Mouse (Mus musculus) liver, embryonic 13.5 days (tissue): Measurements from ENCODE around the gene Macrod1. TPM values are rescaled to one million over a fixed set of nuclear protein-coding genes. Genes with fewer than 3 reads are reported as not detected.
A peak's percentile ranks its signal among the peaks of the same experiment; 100 is the strongest.

Source experiments
- ATAC-seq: fragments of 200-750 bp; cut with Nextera tagmentation; 2 replicates; pipeline ENCODE4 v1.8.0; 2017; ENCODE audit warnings: low read depth, mild to moderate bottlenecking, moderate number of reproducible peaks, moderate library complexity
- DNase-seq: peaks from one replicate; pipeline ENCODE4 v3.0.0; 2022
- H3K27ac ChIP-seq: fragments of 300-500 bp; sonication (generic); 2 replicates; pipeline ENCODE4 v1.5.1; 2015; ENCODE audit warnings: moderate library complexity, mild to moderate bottlenecking, inconsistent platforms
- H3K27me3 ChIP-seq: fragments of 300-500 bp; sonication (generic); 2 replicates; pipeline ENCODE4 v1.6.1; 2015; ENCODE audit warnings: mild to moderate bottlenecking, inconsistent platforms
- H3K36me3 ChIP-seq: fragments of 300-500 bp; sonication (generic); 2 replicates; pipeline ENCODE4 v1.6.1; 2015; ENCODE audit warnings: mild to moderate bottlenecking, inconsistent platforms
- H3K4me1 ChIP-seq: fragments of 300-500 bp; sonication (generic); replicated peaks from 2 replicates; pipeline ENCODE4 v1.6.1; 2015; ENCODE audit warnings: inconsistent platforms
- H3K4me2 ChIP-seq: fragments of 300-500 bp; sonication (generic); 2 replicates; pipeline ENCODE4 v1.6.1; 2015; ENCODE audit warnings: inconsistent platforms, mild to moderate bottlenecking, moderate library complexity
- H3K4me3 ChIP-seq: fragments of 300-500 bp; sonication (generic); replicated peaks from 2 replicates; pipeline ENCODE4 v1.5.1; 2015; ENCODE audit warnings: mild to moderate bottlenecking, inconsistent platforms
- H3K9ac ChIP-seq: fragments of 300-500 bp; sonication (generic); 2 replicates; pipeline ENCODE4 v1.6.1; 2015; ENCODE audit warnings: mild to moderate bottlenecking, inconsistent platforms
- H3K9me3 ChIP-seq: fragments of 300-500 bp; sonication (generic); replicated peaks from 2 replicates; pipeline ENCODE4 v1.6.1; 2016; ENCODE audit warnings: inconsistent platforms
- WGBS: fragments of 180-500 bp; shearing (Covaris S2); methylation state at CpG from one replicate; pipeline ENCODE4 v1.1.7; 2015; ENCODE audit not compliant: insufficient replicate concordance; 5-methylcytosine and 5-hydroxymethylcytosine counted together
- polyA plus RNA-seq: library from polyadenylated mRNA; unstranded; fragments of >200 nt; fragmentation: Nextera tagmentation; extraction: Ambion mirVana; gene quantifications from 2 replicates; pipeline ENCODE4 v1.2.1, GENCODE M21; 2015

Macrod1 gene
- polyA plus RNA-seq, 1 experiment from 2014 or later: 3.0 TPM

DNA sequence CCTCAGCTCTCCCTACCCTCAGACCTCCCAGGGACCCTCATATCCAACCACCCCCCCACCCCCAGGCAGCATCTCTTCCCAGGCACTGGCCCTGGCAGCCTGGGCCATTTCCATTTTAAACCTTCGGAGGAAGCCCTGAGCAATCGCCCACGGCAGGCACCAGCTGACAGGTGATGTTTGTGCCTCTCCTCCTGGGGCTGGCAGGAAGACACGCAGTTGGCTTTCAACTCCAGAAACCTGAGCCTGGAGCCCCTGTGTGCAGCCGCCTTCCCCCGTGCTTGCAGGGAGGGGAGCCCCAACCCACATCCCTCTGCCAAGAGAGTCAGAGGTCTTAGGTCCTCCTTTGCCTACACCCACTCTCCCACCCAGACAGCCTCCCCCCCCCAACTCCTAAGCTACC lies 107.6 kb downstream of the Macrod1 start:
- H3K4me1 ChIP-seq: peaks cover 22% of the 10 kb centered on the region
- H3K27me3 ChIP-seq: peaks cover 97% of the 10 kb centered on the region
- H3K4me2 ChIP-seq: no peak overlapping the region
- no peak for ATAC-seq
- H3K36me3 ChIP-seq: no peaks in the 10 kb centered on the region
- H3K4me3 ChIP-seq: no peak overlapping the region
- no peak overlapping the region for H3K27ac ChIP-seq
- H3K9me3 ChIP-seq: no peaks in the 10 kb centered on the region
- no peak overlapping the region for H3K9ac ChIP-seq
- WGBS: 14% methylated on average over 6 of the region's 6 CpGs
- DNase-seq: no peak

DNA sequence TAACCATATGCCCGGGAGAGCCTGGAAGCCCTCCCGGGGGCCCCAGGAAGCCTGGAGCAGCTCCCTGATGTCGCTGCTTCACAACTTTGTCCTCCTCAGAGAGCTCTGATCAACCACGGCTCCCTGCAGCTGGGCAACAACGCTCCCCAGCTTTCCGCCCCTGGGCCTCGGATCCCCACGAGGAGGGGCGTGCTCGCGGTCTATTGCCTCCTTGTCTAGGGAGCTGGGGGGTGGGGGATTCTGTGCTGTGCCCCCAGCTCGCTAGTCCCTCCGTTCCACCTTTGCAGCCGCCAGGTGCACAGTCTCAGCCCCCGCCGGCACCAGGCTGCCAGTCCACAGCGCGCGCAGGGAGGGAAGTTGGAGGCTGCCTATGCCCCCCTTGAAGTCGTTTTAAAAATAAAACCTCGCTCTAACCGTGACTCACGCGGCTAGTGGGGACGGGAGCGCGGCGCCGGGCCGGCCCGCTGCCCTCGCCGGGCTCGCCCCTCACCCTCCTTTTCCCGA lies 108.3 kb downstream of the Macrod1 start:
- WGBS: 1% methylated on average over 33 of the region's 35 CpGs
- Histone ChIP-seq H3K4me3 (peak overlapping the region; percentile 54), H3K36me3 (no peaks in the 10 kb centered on the region), H3K9ac (no peak overlapping the region), H3K4me1 (peaks cover 22% of the 10 kb centered on the region), H3K9me3 (no peaks in the 10 kb centered on the region), H3K27me3 (peaks cover 96% of the 10 kb centered on the region), H3K4me2 (peak overlapping the region; percentile 70), H3K27ac (no peak overlapping the region)
- ATAC-seq: no peak
- no peak for DNase-seq

DNA sequence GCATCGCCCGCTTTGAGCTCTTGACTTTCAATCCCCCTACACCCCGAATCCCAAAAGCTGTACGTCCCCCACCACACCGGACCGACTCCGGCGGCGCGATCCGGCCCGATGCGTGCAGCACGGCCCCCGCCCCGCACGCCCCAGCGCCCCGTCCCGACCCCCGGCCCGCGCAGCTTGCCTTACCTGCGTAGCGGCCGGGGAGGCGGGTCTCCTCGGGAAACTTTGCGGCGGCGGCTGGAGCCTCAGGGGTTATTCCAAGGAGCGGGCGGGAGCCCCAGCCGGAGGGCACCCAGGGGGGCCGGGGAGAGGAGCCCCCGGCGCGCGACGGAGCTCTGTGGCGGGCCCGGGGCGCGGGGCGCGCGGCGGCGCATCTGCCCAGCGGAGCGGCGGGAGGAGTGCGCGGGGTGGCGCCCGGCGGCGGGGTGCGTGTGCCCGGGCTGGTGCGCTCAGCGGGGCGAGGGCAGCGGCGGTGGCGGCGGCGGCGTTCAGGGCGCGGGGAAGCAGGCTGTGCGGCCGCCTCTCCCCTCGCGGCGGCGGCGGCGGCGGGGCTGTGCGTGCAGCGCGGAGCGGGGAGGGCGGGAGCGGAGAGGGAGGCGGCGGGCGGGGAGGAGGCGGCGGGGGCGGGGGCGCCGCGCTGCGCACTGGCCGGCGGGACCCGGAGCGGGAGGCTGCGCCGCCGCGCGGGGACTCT lies 109.0 kb downstream of the Macrod1 start:
- Histone ChIP-seq H3K36me3 (no peaks in the 10 kb centered on the region), H3K27ac (no peak overlapping the region), H3K4me2 (peak overlapping the region; percentile 70), H3K9ac (peak overlapping the region; percentile 43), H3K9me3 (no peaks in the 10 kb centered on the region), H3K27me3 (peaks cover 90% of the 10 kb centered on the region), H3K4me3 (peak overlapping the region; percentile 54), H3K4me1 (peaks cover 16% of the 10 kb centered on the region)
- DNase-seq (no peak), ATAC-seq (no peak)
- WGBS: 2% methylated on average over 63 of the region's 105 CpGs

DNA sequence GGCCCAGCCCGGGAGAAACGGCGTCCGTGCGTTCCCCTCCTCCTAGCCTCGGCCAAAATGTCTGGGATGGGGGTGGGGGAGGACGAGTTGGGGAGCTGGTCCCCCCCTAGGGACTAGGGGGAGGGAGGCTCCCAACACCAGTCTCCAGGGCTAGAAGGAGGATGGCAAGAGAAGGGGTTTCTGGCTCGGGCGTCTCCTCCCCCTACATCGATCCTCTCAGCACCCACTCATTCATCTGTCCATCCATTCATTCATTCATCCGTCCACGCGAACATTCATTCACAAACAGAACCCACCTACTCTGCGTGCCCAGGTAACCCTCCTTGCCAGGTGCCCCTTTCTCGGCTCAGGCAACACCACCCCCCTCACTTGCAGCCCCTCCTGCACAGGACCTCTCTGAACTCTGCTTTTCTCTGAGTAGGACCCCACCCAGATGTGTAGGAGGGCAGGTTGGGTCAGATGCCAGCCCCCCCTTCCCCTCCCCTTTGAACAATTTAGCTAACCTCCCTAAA lies 109.6 kb downstream of the Macrod1 start:
- Histone ChIP-seq H3K4me1 (peaks cover 21% of the 10 kb centered on the region), H3K4me3 (peak overlapping the region; percentile 54), H3K9me3 (no peaks in the 10 kb centered on the region), H3K27me3 (peaks cover 85% of the 10 kb centered on the region), H3K9ac (no peak overlapping the region), H3K4me2 (peak overlapping the region; percentile 70), H3K36me3 (no peaks in the 10 kb centered on the region), H3K27ac (no peak overlapping the region)
- 4% methylated on average over 15 of the region's 15 CpGs for WGBS
- ATAC-seq (no peak), DNase-seq (no peak)

DNA sequence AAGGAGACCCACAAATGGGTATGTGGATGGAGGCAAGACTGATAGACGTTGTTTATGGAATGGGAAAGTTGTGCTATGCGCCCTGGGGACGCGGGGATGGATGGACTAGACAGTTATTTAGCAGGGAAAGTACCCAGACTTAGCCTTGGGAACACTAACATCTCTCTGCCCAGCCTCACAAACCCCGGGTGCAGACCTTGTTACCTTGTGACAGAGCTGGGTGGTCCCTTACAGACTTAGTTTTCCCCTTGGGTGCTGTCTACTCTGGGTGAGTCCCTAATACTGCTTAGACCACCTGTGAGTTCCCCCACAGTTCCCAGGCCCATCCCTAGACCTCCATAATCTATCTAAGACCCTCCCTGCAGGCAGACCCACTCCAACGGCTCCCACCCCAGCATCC lies 110.2 kb downstream of the Macrod1 start:
- Histone ChIP-seq H3K27me3 (peaks cover 80% of the 10 kb centered on the region), H3K36me3 (no peaks in the 10 kb centered on the region), H3K27ac (no peak overlapping the region), H3K4me1 (peaks cover 26% of the 10 kb centered on the region), H3K4me2 (no peak overlapping the region), H3K4me3 (no peak overlapping the region), H3K9me3 (no peaks in the 10 kb centered on the region), H3K9ac (no peak overlapping the region)
- DNase-seq (no peak), ATAC-seq (no peak)
- WGBS: 9% methylated on average over 6 of the region's 6 CpGs

DNA sequence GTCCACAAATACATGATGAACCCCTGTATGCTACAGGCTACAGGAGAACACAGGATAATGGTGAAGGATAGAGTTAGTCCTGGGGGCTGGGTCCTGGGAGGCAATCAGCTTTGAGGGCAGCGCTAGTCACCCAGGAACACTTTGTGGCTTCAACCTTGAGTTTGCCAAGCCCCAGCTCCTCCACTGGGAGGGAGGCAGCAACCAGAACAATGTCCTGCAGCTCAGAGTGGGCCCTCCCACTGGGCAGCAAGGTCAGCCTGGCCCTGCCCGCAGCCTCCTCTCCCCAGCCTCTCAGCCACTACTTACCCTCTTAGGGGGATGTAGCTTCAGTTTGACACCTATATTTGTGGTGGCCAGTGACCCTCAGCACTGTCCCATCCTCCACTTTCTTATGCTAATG lies 111.8 kb downstream of the Macrod1 start:
- H3K27me3 ChIP-seq: peaks cover 63% of the 10 kb centered on the region
- no peak for DNase-seq

DNA sequence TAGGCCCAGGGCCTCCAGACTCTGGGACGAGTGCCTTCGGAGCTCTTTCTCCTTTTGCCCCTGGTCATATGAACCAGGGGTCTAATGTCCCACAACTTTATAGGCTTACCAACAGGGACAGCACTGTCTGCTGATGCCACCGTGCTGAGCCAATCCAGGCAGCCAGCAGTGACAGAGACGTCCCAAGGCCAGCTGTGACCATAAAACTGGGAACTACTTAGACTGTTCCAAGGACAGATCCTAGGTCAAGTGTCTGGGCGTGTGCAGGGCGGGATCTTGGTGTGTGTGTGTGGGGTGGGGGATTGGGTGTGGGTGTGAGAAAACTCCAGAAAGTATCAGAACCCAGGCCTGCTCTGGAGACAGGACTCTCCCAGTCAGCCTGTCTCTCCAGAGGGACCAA lies 114.3 kb downstream of the Macrod1 start:
- Histone ChIP-seq H3K9ac (no peak overlapping the region), H3K4me2 (no peak overlapping the region), H3K27me3 (peaks cover 39% of the 10 kb centered on the region), H3K27ac (no peak overlapping the region), H3K9me3 (no peaks in the 10 kb centered on the region), H3K36me3 (no peaks in the 10 kb centered on the region), H3K4me3 (no peak overlapping the region), H3K4me1 (peaks cover 21% of the 10 kb centered on the region)
- no peak for ATAC-seq
- DNase-seq: no peak
- 66% methylated on average over 6 of the region's 6 CpGs for WGBS

More for the DNA sequence above, 111.8 kb downstream of the Macrod1 start:
- 27% methylated on average over 2 of the region's 2 CpGs for WGBS
- Histone ChIP-seq H3K27ac (no peak overlapping the region), H3K4me2 (no peak overlapping the region), H3K36me3 (no peaks in the 10 kb centered on the region), H3K9ac (no peak overlapping the region), H3K4me1 (peaks cover 33% of the 10 kb centered on the region), H3K9me3 (no peaks in the 10 kb centered on the region), H3K4me3 (no peak overlapping the region)
- ATAC-seq: no peak

DNA sequence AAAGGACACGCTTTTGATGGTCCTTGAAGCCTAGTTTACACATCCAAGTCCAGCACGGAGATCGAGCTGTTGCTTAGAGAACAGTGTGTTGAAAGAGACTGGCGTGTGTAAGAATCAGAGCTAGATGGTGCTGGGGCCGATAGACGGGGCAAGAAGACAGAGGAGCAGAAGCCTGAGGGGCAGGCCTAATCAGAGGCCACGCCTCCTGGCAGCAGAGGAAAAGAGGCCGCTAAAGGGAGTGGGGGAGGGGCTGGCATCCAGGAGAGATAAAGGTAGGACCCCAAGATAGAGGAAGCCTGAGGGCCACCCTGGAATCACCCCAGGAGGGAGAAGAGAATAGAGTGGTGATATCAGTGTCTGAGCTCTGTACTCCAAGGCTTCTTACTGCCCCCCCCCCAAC lies 114.8 kb downstream of the Macrod1 start:
- 16% methylated on average over 8 of the region's 8 CpGs for WGBS
- Histone ChIP-seq H3K4me1 (peaks cover 19% of the 10 kb centered on the region), H3K27me3 (peaks cover 33% of the 10 kb centered on the region), H3K36me3 (no peaks in the 10 kb centered on the region), H3K27ac (no peak overlapping the region), H3K9ac (no peak overlapping the region), H3K4me2 (no peak overlapping the region), H3K4me3 (no peak overlapping the region), H3K9me3 (no peaks in the 10 kb centered on the region)
- DNase-seq (no peak), ATAC-seq (peak; percentile 32; the same call in 1 of the 2 replicates)

DNA sequence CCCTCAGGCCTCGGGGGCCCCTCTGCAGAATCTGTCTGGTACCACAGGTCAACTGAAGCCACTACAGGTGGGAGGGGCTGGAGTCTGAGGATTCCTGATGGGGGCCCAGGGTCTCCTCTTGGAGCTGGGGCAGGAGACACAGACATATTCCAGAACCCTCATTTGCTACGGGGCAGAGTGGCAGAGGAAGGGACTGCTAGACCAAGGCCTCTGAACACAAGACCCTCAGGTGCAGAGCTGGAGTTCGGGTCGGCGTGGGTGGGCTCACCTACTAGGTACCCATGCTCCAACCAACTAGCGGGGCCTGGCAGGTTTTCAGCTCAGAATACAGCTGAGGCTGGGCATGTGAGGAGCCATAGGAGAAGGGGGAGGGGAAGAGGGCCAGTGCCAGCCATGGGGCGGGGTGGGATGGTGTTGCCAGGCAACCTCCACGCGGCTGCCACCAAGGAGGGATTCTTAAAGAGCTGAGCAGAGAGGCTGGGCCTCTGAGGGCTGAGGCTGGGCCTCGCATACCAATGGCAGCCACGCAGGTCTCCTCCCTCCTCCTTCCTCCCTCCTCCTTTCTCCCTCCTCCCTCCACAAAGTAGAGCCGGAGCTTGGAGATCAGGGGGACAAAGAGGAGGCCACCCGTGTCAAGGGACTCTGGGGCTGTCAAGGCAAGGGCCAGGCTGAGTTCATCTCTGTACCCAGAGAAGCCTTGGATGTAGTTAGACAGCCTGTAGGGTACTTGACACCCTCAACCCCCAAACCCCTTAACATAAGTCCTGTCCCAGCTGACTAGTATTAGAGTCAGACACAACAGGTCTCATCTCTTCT lies 115.6 kb downstream of the Macrod1 start:
- peaks cover 19% of the 10 kb centered on the region for H3K4me1 ChIP-seq
- peak; percentile 57 for ATAC-seq
- no peak overlapping the region for H3K4me3 ChIP-seq
- DNase-seq: no peak
- H3K9ac ChIP-seq: no peak overlapping the region
- H3K27me3 ChIP-seq: peaks cover 25% of the 10 kb centered on the region
- H3K27ac ChIP-seq: no peak overlapping the region
- no peak overlapping the region for H3K4me2 ChIP-seq
- 28% methylated on average over 13 of the region's 13 CpGs for WGBS
- H3K36me3 ChIP-seq: no peaks in the 10 kb centered on the region
- H3K9me3 ChIP-seq: no peaks in the 10 kb centered on the region

DNA sequence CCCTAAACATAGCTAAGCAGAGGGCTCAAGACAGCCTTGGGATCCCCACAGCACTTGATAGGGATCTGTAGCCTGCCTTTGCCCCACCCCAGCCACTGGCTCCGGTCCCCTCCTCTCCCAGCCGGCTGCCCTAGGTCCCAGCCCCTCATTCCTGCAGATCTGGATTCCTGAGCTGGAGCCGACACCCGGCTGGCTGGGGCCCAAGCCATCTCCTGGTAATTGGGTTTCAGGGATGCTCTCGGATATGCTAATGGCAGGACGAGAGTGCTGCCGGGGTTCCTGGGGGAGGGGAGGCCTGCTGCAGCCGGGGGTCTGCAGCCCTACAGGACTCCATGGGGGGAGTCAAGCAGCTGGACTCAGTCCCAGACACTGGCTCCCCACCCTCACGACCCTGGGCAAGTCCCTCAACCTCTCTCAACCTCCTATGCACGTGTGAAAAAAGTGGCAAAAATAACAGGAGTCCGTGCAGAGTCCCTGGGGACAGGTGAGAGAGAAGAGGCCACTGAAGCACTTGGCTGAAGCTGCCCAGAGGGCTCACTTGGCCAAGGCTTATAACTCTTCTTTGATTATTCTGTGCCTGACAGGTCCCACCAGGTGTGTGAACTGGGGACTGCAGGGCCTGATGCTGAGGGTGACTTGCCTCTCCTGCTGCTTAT lies 119.6 kb downstream of the Macrod1 start:
- no peak overlapping the region for H3K9ac ChIP-seq
- peaks cover 14% of the 10 kb centered on the region for H3K4me1 ChIP-seq
- no peaks in the 10 kb centered on the region for H3K9me3 ChIP-seq
- ATAC-seq: no peak
- DNase-seq: no peak
- H3K27ac ChIP-seq: no peak overlapping the region
- H3K4me2 ChIP-seq: no peak overlapping the region
- H3K4me3 ChIP-seq: no peak overlapping the region
- H3K27me3 ChIP-seq: peaks cover 37% of the 10 kb centered on the region
- H3K36me3 ChIP-seq: no peaks in the 10 kb centered on the region
- 33% methylated on average over 11 of the region's 11 CpGs for WGBS
